Mouse (Mus musculus) kidney, adult 2 months (tissue): Measurements from ENCODE around the gene Myadml2. TPM values are rescaled to one million over a fixed set of nuclear protein-coding genes. Genes with fewer than 3 reads are reported as not detected.
A peak's percentile ranks its signal among the peaks of the same experiment; 100 is the strongest.

Experiments
- DNase-seq: peaks from one replicate; pipeline ENCODE4 v3.0.0; 2021
- H3K27ac ChIP-seq: fragments of 200-500 bp; 2 replicates; pipeline ENCODE4 v1.5.1; 2012; ENCODE audit warnings: low read depth, low read length, control low read depth, inconsistent platforms; ENCODE audit not compliant: insufficient read depth
- H3K27me3 ChIP-seq: fragments of 200-500 bp; replicated peaks from 2 replicates; pipeline ENCODE4 v1.6.1; 2012; ENCODE audit warnings: mild to moderate bottlenecking, moderate library complexity, low read length, inconsistent platforms; ENCODE audit not compliant: control insufficient read depth, insufficient read depth
- H3K36me3 ChIP-seq: fragments of 200-500 bp; 2 replicates; pipeline ENCODE4 v1.6.1; 2012; ENCODE audit warnings: mild to moderate bottlenecking, moderate library complexity, low read length, inconsistent platforms; ENCODE audit not compliant: control insufficient read depth, insufficient read depth
- H3K4me1 ChIP-seq: fragments of 200-500 bp; 2 replicates; pipeline ENCODE4 v1.6.1; 2011; ENCODE audit warnings: low read length; ENCODE audit not compliant: control insufficient read depth, insufficient read depth
- H3K4me3 ChIP-seq: fragments of 200-500 bp; 2 replicates; pipeline ENCODE4 v1.5.1; 2011; ENCODE audit warnings: mild to moderate bottlenecking, low read depth, low read length, control low read depth; ENCODE audit not compliant: insufficient read depth
- CTCF ChIP-seq: fragments of 200-500 bp; conservative IDR thresholded peaks from 2 replicates; pipeline ENCODE4 v1.5.1; 2011; ENCODE audit warnings: low read depth, mild to moderate bottlenecking, control low read depth, low read length, moderate library complexity, mixed read lengths; ENCODE audit not compliant: insufficient read depth, insufficient read length
- POLR2A ChIP-seq: fragments of 200-500 bp; IDR thresholded peaks from one replicate; pipeline ENCODE4 v1.6.1; 2011; ENCODE audit warnings: low read depth, low read length, control low read depth
- WGBS: fragments of 180-500 bp; shearing (Covaris S2); methylation state at CpG from one replicate; pipeline ENCODE4 v1.1.7; 2018; 5-methylcytosine and 5-hydroxymethylcytosine counted together
- polyA plus RNA-seq: library from polyadenylated mRNA; depleted of rRNA; stranded (reverse); fragments of >200 nt; gene quantifications from 2 replicates; pipeline ENCODE4 v1.2.3, GENCODE M21; 2012

The Myadml2 gene
- polyA plus RNA-seq, 1 experiment: 1.0 TPM

GRCm38 (mm10) chr11:120647047-120647830 is 719 bp downstream of the Myadml2 start:
- Histone ChIP-seq H3K4me3 (no peak overlapping the region), H3K4me1 (peaks cover 3% of the 10 kb centered on the region; the same call in 1 of the 2 replicates), H3K27ac (no peak overlapping the region), H3K27me3 (no peaks in the 10 kb centered on the region), H3K36me3 (no peaks in the 10 kb centered on the region)
- WGBS: 90% methylated on average over 35 of the region's 35 CpGs
- TF ChIP-seq CTCF: no peak
- no peak for TF ChIP-seq POLR2A
- DNase-seq: no peak

DNA sequence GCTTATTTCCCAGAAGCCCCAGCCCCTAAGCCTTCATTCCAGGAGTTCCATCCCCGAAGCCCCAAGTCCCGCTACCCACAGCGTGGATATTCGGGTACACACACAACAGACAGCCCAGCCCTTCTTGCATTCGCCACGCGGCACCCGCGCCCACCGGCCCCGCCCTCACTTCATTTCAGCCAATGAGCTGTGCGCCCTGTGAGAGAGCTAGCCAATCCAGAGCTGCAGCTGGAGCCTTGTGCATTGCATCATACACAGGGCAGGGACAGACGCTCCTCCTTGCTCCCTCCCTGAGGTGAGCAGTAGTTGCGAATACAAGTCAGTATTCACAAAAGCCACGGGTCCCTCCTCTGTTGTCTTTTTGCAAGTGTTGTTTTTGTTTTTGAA is 4.4 kb downstream of the Myadml2 start, which contains the start of gene Pycr1:
Gene Pycr1, minus strand, starts transcription at position 169 of the 387 bp plus-strand sequence.
- WGBS: under 1% methylated on average over 15 of the region's 15 CpGs
- no peak for TF ChIP-seq CTCF
- TF ChIP-seq POLR2A: no peak
- Histone ChIP-seq H3K27ac (no peak within 1 kb of the TSS), H3K27me3 (no peaks in the 10 kb centered on the region), H3K4me1 (peaks cover 3% of the 10 kb centered on the region; the same call in 1 of the 2 replicates), H3K36me3 (no peaks in the 10 kb centered on the region), H3K4me3 (peak within 1 kb of the TSS; percentile 51)
- DNase-seq: peak; percentile 97

DNA sequence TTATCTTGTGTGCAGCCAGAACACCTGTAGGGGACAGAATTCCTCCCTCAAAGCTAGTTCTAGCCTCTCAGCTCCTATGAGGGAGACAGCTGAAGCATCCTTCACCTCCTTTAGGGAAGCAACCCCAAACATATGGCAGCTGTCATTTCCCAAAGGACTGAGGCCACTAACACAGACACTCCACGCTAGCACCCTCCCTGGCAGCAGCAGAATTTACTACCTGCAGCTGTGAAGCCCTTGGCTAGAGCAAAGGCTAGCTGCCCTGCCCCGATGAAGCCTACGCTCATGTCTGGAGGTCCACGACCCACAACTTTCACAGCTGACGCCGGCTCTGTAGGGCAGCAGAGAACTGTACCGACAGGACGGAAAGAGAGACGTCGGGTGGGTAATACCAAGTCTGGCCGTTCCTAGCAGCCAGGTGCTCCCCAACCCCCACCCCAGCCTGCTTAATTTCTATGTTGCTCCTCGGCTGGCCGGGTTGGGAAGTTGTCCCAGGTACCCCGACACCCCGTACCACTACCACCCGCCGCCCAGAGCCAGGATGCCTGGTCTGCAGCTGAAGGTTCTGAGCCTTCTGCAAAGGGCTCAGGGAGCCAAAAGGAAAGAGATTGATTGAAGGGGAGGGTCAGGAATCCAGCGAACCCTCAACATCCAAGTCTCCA is 4.9 kb downstream of the Myadml2 start:
- WGBS: 1% methylated on average over 18 of the region's 18 CpGs
- H3K36me3 ChIP-seq: no peaks in the 10 kb centered on the region
- peak overlapping the region; percentile 51 for H3K4me3 ChIP-seq
- DNase-seq: no peak
- H3K27me3 ChIP-seq: no peaks in the 10 kb centered on the region
- no peak overlapping the region for H3K27ac ChIP-seq
- H3K4me1 ChIP-seq: peaks cover 3% of the 10 kb centered on the region; the same call in 1 of the 2 replicates
- no peak for TF ChIP-seq POLR2A

- no peak for TF ChIP-seq CTCF
- TF ChIP-seq POLR2A: no peak
- DNase-seq: no peak
- peaks cover 3% of the 10 kb centered on the region; the same call in 1 of the 2 replicates for H3K4me1 ChIP-seq
- H3K27me3 ChIP-seq: no peaks in the 10 kb centered on the region
- 84% methylated on average over 8 of the region's 8 CpGs for WGBS
- no peak overlapping the region for H3K4me3 ChIP-seq
- no peak overlapping the region for H3K27ac ChIP-seq
- no peaks in the 10 kb centered on the region for H3K36me3 ChIP-seq
Measured at GRCm38 (mm10) chr11:120641869-120642268, 6.1 kb downstream of the Myadml2 start.

- Histone ChIP-seq H3K4me1 (peaks cover 3% of the 10 kb centered on the region; the same call in 1 of the 2 replicates), H3K27me3 (no peaks in the 10 kb centered on the region), H3K4me3 (no peak overlapping the region), H3K36me3 (no peaks in the 10 kb centered on the region), H3K27ac (no peak overlapping the region)
- no peak for DNase-seq
- 62% methylated on average over 9 of the region's 9 CpGs for WGBS
- TF ChIP-seq POLR2A: no peak
- TF ChIP-seq CTCF: no peak
Measured at GRCm38 (mm10) chr11:120641255-120641654, 6.7 kb downstream of the Myadml2 start.

DNA sequence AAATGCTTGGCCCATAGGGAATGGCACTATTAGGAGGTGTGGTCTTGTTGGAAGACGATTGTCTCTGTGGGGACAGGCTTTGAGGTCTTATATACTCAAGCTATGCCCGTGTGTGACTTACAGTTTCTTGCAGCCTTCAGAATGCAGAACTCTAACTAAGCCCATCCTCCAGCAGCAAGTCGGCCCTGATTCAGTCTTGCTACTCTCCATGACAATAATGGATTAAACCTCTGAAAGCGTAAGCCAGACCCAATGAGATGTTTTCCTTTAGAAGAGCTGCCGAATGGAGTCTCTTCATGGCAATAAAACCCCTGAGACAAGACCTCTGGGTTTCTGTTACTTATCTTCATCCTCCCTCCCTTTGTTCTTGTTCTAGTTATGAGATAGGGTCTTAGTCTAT is 13.1 kb downstream of the Myadml2 start:
- TF ChIP-seq CTCF: no peak
- TF ChIP-seq POLR2A: no peak
- WGBS: 88% methylated on average over 5 of the region's 5 CpGs

GRCm38 (mm10) chr11:120633520-120634343 is 14.2 kb downstream of the Myadml2 start, which contains the start of gene Mafg:
Gene Mafg (minus strand): TSS chr11:120633600.
- DNase-seq: peak; percentile 98
- H3K27ac ChIP-seq: peak within 1 kb of the TSS; percentile 95
- H3K4me3 ChIP-seq: peak within 1 kb of the TSS; percentile 92
- TF ChIP-seq POLR2A (no peak), CTCF (no peak)
- no peaks in the 10 kb centered on the region for H3K36me3 ChIP-seq
- H3K4me1 ChIP-seq: peaks cover 32% of the 10 kb centered on the region
- WGBS: 11% methylated on average over 58 of the region's 58 CpGs
- no peaks in the 10 kb centered on the region for H3K27me3 ChIP-seq

More for the DNA sequence above, 13.1 kb downstream of the Myadml2 start:
- peaks cover 23% of the 10 kb centered on the region; the same call in 1 of the 2 replicates for H3K4me1 ChIP-seq
- no peak for DNase-seq
- no peak overlapping the region for H3K4me3 ChIP-seq
- no peak overlapping the region for H3K27ac ChIP-seq
- no peaks in the 10 kb centered on the region for H3K36me3 ChIP-seq
- no peaks in the 10 kb centered on the region for H3K27me3 ChIP-seq
